Mouse (Mus musculus): ENCODE measurements at regions not wholly inside any gene's neighbourhood (a gene's known extent, or its start where the extent isn't known, plus 50 kb on each side); places are given as distances from the start of the nearest gene placed in this dataset.
A peak's percentile ranks its signal among the peaks of the same experiment; 100 is the strongest.

DNA sequence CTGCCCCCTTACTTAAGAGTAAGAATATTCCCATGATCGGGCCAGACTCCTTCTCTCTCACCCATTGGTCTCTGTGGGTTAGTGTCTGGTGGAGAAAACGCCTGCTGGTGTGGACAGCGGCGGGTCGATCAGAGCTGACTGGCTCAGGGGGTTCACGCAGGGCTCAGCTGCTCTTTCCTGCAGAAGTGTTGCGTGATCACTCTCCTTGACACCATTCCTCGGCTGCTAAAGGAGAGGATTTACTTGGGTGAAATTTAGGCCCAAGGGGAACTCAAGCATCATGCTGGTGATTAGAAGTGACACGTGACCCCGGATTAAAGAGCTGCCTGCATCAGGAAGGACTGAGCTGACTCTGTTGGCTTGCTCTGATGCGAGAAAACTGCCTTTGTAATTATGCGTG, 240.9 kb downstream of the Gm826 start:
- no peak for ATAC-seq (replicated peaks in 1 of 2; ENCODE audit: insufficient read depth in 1 of 2, low FRiP score in 2 of 2, low TSS enrichment in 1 of 2, low read depth in 1 of 2, poor library complexity in 2 of 2, severe bottlenecking in 2 of 2)

DNA sequence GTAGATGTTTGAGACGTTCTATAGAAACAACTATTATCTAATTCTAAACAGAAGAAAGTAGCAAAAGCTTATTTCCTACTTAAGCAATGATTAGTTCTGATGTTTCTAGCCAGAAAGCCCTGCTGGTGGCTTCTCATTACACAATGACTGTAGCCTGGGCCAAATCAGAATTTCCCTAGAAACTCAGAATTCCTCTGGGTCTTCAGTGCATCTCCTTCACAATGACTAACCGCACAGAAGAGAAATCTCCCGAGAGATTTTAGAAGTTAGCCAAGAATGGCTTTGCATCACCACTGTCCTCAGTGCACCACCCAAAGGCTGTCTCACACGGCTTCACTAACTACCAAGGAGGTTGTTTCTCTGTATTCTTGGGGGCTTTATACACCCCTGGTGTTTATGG, 248.0 kb downstream of the Gm826 start:
- ATAC-seq (replicated peaks in 1 of 2; ENCODE audit: insufficient read depth in 1 of 2, low FRiP score in 2 of 2, low TSS enrichment in 1 of 2, low read depth in 1 of 2, poor library complexity in 2 of 2, severe bottlenecking in 2 of 2): no peak

DNA sequence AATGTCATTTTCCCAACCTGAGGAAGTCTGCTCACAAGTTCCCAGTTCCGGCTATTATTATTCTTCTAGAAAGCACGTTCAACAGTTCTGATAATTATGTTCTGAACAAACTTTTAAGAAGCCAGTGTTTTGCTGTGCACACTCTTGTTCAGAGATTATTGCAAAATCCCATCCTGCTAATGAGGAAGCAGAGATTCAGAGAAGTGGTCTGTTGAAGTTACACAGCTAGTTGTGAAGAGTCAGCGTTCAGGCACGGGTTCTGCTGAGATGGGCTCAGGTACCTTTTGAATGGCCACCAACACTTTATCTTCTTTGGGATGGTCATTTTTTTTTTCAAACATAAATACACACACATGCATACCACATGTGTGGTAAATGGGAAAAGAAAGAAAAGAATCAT, 250.3 kb downstream of the Gm826 start:
- ATAC-seq (replicated peaks in 1 of 2; ENCODE audit: insufficient read depth in 1 of 2, low FRiP score in 2 of 2, low TSS enrichment in 1 of 2, low read depth in 1 of 2, poor library complexity in 2 of 2, severe bottlenecking in 2 of 2): no peak

DNA sequence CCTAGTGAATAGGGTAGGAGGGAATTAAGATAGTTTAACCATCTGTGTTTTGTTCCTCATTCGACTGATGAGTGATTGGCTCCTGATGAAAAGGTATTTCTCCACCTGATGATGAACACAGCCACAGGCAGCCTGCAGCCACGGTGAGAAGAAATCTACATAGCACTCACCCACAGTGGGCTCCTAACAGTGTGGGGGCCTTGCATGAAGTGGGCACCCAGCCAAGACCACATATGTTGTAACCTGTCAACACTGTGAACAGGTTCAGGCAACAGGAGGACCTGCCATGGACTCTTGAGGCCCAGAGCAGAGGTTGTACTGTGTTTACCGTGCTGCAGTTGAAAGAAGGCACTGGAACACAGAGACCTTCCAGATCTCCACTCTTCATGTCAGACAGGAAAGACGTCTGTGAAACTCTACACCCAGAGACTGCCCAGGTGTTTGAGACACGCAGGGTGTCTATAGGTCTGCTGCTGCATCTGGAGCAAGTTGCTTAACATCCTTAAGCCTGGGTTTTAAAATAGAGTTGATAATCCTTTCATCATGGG, 251.8 kb downstream of the Gm826 start:
- ATAC-seq (replicated peaks in 1 of 2; ENCODE audit: insufficient read depth in 1 of 2, low FRiP score in 2 of 2, low TSS enrichment in 1 of 2, low read depth in 1 of 2, poor library complexity in 2 of 2, severe bottlenecking in 2 of 2): no peak

- no peak for ATAC-seq (replicated peaks in 1 of 2; ENCODE audit: insufficient read depth in 1 of 2, low FRiP score in 2 of 2, low TSS enrichment in 1 of 2, low read depth in 1 of 2, poor library complexity in 2 of 2, severe bottlenecking in 2 of 2)
Observed at GRCm38 (mm10) chr2:160075694-160076093, 258.3 kb downstream of the Gm826 start.

DNA sequence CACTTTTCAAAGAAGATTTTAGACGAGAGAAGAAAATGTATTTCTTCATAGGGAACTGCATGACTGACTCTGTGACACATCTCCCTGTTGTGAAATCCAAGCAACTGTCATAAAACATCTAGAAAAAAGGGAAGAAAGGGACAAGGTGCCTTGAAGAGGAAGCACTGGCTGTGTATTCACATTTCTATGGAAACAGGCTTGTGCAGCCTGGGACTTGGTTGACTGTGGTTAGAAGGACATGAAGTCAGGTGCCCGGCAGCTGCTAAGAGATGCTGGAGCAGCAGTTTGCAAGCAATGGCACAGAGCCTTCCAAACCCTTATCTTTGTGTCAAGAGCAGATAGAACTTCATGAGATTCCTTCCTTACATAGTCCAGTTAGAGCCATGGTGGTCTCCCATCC, 263.5 kb downstream of the Gm826 start:
- ATAC-seq (replicated peaks in 1 of 2; ENCODE audit: insufficient read depth in 1 of 2, low FRiP score in 2 of 2, low TSS enrichment in 1 of 2, low read depth in 1 of 2, poor library complexity in 2 of 2, severe bottlenecking in 2 of 2): peak; percentile 12 to 72; a peak in 2 of 4 replicates

DNA sequence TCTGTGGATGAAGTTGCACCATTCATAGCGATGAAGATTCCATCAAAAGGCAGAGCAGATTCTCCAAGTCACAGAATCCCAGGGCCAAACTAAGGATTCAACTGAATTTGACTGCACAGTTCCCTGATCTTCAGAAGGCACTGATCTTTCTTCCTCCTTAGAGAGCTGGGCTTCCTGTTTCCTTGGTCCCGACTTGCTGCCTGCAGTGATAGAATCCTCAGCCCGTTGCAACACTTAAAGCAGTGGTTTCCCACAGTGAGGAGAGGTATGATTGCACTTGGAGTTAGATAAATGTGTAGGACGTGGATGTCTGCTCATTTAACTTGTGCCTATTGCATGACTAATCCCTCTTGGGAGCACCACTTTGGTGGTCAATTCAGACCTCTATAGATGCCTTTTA, 265.2 kb downstream of the Gm826 start:
- no peak; a peak in 1 of 4 replicates for ATAC-seq (replicated peaks in 1 of 2; ENCODE audit: insufficient read depth in 1 of 2, low FRiP score in 2 of 2, low TSS enrichment in 1 of 2, low read depth in 1 of 2, poor library complexity in 2 of 2, severe bottlenecking in 2 of 2)

GRCm38 (mm10) chr2:160067904-160068303, 266.1 kb downstream of the Gm826 start:
- no peak for ATAC-seq (replicated peaks in 1 of 2; ENCODE audit: insufficient read depth in 1 of 2, low FRiP score in 2 of 2, low TSS enrichment in 1 of 2, low read depth in 1 of 2, poor library complexity in 2 of 2, severe bottlenecking in 2 of 2)

DNA sequence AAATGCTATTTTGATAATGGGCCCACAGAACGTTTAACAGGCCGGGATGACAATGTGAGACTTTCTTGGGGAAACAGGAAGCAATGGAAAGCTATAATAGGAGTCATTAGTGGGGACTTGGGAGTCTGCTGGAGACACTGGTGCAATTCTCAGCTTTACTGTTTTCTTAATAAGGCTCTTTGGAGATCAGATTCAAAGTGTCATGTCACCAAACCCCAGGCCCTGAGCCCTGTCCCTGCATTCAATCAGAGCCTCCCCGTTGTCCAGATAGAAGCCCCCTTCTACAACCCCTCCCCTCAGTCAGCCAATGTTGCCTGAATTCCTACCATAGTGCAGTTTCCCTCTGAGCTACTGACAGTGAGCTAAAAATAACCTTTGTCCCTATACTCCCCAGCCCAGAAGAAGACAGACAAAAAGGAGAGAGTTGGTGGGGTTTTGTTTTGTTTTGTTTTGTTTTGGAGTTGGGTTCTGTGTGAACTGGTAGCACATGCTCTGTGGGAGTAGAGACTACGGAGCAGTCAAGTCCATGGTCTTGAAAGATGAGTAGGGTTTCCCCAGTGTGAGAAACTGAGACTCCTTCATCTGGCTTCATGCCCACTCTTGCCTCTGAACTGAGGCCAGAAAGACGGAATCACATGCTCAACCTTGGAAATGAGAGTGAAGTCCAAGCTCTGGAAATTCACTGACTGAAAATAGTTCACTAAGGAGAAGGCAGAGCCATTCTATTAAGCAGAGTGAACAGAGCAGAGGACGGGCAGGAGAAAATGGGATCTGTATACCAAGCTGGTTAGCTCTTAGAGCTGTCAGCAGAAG, 267.3 kb downstream of the Gm826 start:
- no peak for ATAC-seq (replicated peaks in 1 of 2; ENCODE audit: insufficient read depth in 1 of 2, low FRiP score in 2 of 2, low TSS enrichment in 1 of 2, low read depth in 1 of 2, poor library complexity in 2 of 2, severe bottlenecking in 2 of 2)

DNA sequence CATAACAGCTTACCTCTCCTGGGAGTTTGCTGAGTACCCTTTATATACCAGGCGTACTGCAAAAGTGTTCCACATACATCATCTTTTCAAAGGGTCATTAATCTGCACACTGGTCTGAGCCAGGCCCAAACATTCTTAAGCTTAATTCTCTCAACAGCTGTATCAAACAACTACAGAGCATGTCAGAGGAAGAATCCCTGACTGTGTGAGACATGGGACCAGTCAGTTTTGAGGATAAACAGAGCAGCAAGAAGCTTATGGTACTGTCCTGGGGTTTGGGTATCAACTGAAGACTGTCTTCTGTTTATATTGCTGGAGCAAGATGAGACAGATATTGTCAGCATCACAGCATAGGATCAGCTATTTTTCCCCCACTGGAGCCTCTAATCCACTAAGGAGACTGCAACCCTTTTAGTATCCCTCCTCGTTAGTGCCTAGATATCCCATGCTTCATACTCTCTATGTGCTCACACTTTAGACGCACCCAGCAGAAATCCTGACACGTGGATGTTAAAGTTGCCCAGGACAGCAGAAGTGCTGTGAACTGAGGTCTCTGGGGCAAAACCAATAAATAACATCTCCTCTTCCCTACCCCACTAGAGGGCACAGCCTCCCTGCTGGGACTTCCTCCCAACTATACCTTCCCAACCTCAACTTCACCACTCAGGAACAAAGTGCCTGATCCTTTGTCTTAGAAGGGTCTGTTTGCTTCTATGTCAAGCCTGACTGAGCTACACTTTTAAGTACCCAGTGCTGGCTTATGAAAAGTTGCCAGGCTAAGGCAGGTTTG, 271.6 kb downstream of the Gm826 start:
- ATAC-seq (replicated peaks in 1 of 2; ENCODE audit: insufficient read depth in 1 of 2, low FRiP score in 2 of 2, low TSS enrichment in 1 of 2, low read depth in 1 of 2, poor library complexity in 2 of 2, severe bottlenecking in 2 of 2): no peak

DNA sequence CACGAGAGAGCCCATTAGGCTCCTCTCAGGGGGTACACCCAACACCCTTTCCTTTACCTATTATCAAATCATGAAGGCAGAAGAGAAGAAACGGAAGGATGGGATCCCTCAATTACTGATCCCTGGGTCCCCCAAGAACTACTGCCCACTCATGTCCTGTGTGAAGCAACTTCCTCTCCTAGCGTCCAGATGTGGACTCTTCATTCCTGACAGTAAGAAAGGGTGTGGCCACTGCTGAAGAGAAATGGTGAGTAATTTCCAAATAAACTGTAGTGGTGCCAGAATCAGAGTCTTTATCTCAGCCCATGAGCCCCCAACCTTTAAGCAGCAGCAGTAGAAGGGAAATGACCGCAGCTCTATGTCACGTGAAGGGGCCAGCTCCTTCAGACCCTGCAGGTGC, 273.9 kb downstream of the Gm826 start:
- ATAC-seq (replicated peaks in 1 of 2; ENCODE audit: insufficient read depth in 1 of 2, low FRiP score in 2 of 2, low TSS enrichment in 1 of 2, low read depth in 1 of 2, poor library complexity in 2 of 2, severe bottlenecking in 2 of 2): no peak

DNA sequence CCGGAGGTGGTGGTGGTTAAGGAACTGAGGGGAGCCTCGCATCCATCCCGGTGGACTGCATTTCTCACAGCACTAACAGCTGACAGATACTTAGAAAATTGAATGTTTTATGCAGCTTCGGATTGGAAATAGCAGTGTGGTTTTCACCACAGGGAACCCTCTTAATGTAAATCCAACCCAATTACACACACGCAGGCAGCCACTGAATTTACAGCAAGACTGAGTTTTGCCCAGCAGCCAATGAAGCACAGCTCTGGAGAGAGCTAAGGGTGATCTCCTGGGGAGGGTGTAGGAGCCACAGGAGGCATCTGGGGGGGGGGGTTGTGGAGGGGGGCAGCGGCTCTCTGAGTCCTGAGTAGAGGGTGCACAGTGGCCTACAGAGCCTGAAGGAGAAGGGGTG, 276.8 kb downstream of the Gm826 start:
- ATAC-seq (replicated peaks in 1 of 2; ENCODE audit: insufficient read depth in 1 of 2, low FRiP score in 2 of 2, low TSS enrichment in 1 of 2, low read depth in 1 of 2, poor library complexity in 2 of 2, severe bottlenecking in 2 of 2): no peak

DNA sequence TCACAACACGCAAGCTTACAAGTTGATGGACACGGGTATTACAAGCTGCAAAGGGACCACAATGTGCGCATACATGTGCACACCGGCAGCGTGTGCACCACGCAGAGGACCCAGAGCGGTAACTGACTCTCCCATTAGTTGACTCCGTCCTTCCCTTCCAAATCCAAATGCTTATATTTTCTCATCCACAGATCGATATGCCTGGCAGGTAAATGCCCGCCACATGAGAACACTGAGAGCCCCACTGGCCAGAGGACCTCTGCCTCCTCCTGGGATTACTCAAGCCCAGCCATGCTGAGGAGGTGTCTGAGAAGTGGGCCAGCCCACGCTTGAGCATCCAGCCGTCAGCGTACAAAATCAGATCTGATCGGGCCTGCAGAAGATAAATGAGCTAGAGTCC, 279.6 kb downstream of the Gm826 start:
- no peak for ATAC-seq (replicated peaks in 1 of 2; ENCODE audit: insufficient read depth in 1 of 2, low FRiP score in 2 of 2, low TSS enrichment in 1 of 2, low read depth in 1 of 2, poor library complexity in 2 of 2, severe bottlenecking in 2 of 2)

DNA sequence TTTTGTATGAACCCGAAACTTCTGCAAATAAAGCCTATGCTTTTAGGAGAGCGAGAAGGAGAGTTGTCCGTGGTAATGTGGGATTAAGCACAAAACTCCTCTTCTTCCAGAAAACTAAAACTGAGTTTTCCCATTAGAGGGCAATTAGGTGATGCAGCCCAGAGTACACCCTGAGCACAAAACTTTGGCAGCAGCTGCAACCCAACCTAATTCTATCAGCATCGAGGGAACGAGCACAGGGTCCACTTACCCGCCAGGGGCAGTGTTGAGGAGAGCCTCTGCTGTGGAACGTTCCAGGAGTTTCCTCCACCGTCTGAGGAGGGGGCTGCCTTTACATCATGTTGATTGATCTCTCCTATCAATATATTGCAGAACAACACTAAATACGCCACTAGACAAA, 285.7 kb downstream of the Gm826 start:
- ATAC-seq (replicated peaks in 1 of 2; ENCODE audit: insufficient read depth in 1 of 2, low FRiP score in 2 of 2, low TSS enrichment in 1 of 2, low read depth in 1 of 2, poor library complexity in 2 of 2, severe bottlenecking in 2 of 2): no peak

DNA sequence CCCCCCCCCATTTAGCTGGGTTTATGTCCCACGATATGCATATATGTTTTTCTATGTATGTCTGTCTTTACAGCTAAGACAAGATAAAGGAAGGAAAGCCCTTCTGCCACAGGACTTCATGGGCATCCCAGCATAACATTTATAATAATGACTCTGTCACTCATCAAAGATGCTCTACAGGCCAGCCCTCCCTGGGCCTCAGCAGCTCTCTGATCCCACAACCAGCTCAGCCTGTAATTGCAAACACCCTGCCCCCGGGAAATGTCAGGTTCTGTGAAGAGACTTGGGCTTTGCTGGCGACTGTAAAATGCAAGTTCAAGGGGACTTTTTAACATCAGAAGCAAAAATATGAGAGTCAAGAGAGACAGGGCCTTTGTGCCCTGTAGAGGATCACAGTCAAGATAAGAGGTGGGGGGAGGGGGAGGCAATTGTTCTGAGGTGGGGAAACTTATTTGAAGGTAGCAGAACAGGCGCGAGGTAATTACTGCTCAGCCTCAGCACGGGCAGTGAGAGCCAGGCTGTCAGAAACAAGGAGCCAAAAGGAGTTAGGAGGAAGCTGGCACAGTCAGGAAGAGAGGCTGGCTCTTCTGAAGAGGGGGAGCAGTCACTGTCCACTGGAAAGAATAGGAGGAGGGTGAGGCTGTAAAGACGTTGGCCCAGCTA, 286.9 kb downstream of the Gm826 start:
- ATAC-seq (replicated peaks in 1 of 2; ENCODE audit: insufficient read depth in 1 of 2, low FRiP score in 2 of 2, low TSS enrichment in 1 of 2, low read depth in 1 of 2, poor library complexity in 2 of 2, severe bottlenecking in 2 of 2): no peak

GRCm38 (mm10) chr2:160044591-160044990, 289.4 kb downstream of the Gm826 start:
- no peak for ATAC-seq (replicated peaks in 1 of 2; ENCODE audit: insufficient read depth in 1 of 2, low FRiP score in 2 of 2, low TSS enrichment in 1 of 2, low read depth in 1 of 2, poor library complexity in 2 of 2, severe bottlenecking in 2 of 2)

DNA sequence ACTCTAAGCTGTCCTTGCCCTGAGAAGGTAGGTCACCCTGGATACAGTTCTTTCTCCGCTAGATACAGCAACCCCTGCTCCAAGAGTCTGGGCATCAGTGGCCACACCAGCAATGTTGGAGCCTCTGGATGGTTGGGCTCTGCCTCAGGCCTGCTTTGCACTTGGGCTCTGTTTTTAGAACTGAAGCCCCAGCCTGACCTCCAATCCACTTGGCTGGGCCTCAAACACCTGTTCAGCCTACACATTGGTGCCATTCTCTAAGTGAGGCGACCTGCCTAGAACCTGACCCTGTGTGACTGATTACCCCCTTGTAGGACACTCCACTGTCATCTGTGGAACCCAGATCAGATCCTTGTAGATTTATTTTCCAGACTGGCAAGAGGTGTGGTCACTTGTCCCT, 289.8 kb downstream of the Gm826 start:
- ATAC-seq (replicated peaks in 1 of 2; ENCODE audit: insufficient read depth in 1 of 2, low FRiP score in 2 of 2, low TSS enrichment in 1 of 2, low read depth in 1 of 2, poor library complexity in 2 of 2, severe bottlenecking in 2 of 2): no peak

DNA sequence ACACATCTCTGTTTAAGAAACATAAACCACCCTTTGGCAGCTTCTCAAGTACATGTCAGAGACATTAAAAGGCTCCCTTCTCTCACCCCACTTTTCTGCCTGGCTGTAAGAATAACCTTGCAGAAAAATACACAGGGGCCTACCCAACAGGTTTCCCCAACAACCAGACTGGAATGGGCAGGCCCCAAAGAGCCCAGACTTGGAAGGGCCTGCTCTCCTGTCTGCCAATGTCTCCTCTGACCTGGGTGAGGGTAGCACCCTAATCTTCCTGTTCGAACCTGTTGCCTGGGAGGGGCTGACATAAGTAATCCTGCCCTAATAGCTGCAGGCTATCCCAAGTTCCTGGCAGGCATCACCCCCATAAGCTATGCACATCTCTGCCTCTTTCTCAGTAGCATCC, 304.5 kb downstream of the Gm826 start:
- ATAC-seq (replicated peaks in 1 of 2; ENCODE audit: insufficient read depth in 1 of 2, low FRiP score in 2 of 2, low TSS enrichment in 1 of 2, low read depth in 1 of 2, poor library complexity in 2 of 2, severe bottlenecking in 2 of 2): no peak

Measured in hematopoietic stem cell, adult 5-6 weeks (primary cell).